Mouse (Mus musculus): ENCODE measurements around the gene Prpf18. TPM values are rescaled to one million over a fixed set of nuclear protein-coding genes. Genes with fewer than 3 reads are reported as not detected.

Prpf18 gene
- polyA plus RNA-seq (2015; fragmentation: Nextera tagmentation; extraction: Ambion mirVana): 27.5 and 38.2 TPM in 2 replicates

GRCm38 (mm10) chr2:4651500-4652285 is at the start of gene Prpf18:
Prpf18 (minus strand) TSS chr2:4652113.

Other genes starting within 250 kb of the Prpf18 start
- 8.0 and 14.0 TPM in 2 replicates for gene Bend7, start 65.7 kb upstream of the Prpf18 start, polyA plus RNA-seq (2015; fragmentation: Nextera tagmentation; extraction: Ambion mirVana)
- gene Sephs1, start 229.5 kb upstream of the Prpf18 start, polyA plus RNA-seq (2015; fragmentation: Nextera tagmentation; extraction: Ambion mirVana): 32.9 and 45.2 TPM in 2 replicates